Mouse (Mus musculus): ENCODE results near the gene Pak4. TPM values are rescaled to one million over a fixed set of nuclear protein-coding genes. Genes with fewer than 3 reads are reported as not detected.
"Not testable (repeated sequence)": the region's sequence is repeated elsewhere in the genome, so short reads cannot be mapped to it uniquely, and the experiment has no call there.

Gene Pak4
- polyA plus RNA-seq, 1 experiment from 2014 or later = 39.3 TPM

DNA sequence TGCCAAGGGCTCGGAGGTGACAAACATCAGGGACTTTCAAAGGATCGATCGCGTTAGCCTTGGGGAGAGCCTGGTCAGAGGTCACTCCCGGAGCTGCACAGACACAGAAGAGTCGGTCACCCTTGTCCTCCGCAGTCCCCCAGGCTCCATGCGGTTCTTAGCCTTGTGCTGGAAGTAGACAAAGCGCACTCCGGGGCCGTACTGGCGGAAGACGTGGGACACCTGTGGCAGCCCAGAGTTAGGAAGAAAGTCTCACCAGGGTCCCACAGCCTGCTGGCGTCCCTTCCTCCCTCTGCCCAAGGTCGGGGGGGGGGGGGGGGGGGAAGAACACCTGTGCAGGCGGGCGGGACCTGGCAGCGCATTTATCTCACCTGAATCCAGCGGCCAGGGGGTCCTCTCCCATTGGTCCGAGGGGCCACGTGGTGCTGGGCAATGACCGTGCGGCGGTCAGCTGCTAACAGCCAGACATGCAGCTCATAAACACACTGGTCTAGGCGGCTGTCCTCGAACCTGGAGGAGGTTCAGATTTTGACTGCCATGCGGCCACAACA, 53.9 kb downstream of the Pak4 start:
- WGBS = 7% methylated on average over 22 of the region's 27 CpGs
- no peaks in the 10 kb centered on the region for H3K36me3 ChIP-seq
- peaks cover 56% of the 10 kb centered on the region for H3K27me3 ChIP-seq
- no peak for ATAC-seq (ENCODE audit: insufficient number of reproducible peaks, low FRiP score, low TSS enrichment, low read depth)
- no peak overlapping the region for H3K27ac ChIP-seq (replicated peaks)
- no peak overlapping the region for H3K4me2 ChIP-seq (replicated peaks)
- no peak overlapping the region for H3K9ac ChIP-seq
- peaks cover 20% of the 10 kb centered on the region for H3K4me1 ChIP-seq
- no peak overlapping the region for H3K4me3 ChIP-seq (replicated peaks)
- no peaks in the 10 kb centered on the region for H3K9me3 ChIP-seq (replicated peaks)

- H3K4me2 ChIP-seq (replicated peaks) = no peak within 1 kb of the TSS
- no peak within 1 kb of the TSS for H3K27ac ChIP-seq (replicated peaks)
- 0 out of 2 replicates have a peak, but pooled peaks cover 2% of the 10 kb centered on the region for H3K4me1 ChIP-seq
- no peak for ATAC-seq (ENCODE audit: insufficient number of reproducible peaks, low FRiP score, low TSS enrichment, low read depth)
- no peaks in the 10 kb centered on the region for H3K9me3 ChIP-seq (replicated peaks)
- 83% methylated on average over 4 of the region's 4 CpGs for whole genome bisulfite sequencing
- H3K36me3 ChIP-seq = no peaks in the 10 kb centered on the region
- H3K4me3 ChIP-seq (replicated peaks) = no peak within 1 kb of the TSS
- H3K27me3 ChIP-seq = peaks cover 27% of the 10 kb centered on the region
- no peak within 1 kb of the TSS for H3K9ac ChIP-seq
Observed at GRCm38 (mm10) chr7:28540526-28540925, 57.5 kb downstream of the Pak4 start, which contains the start of gene Sycn. Gene Sycn, plus strand, starts transcription at chr7:28540885.

DNA sequence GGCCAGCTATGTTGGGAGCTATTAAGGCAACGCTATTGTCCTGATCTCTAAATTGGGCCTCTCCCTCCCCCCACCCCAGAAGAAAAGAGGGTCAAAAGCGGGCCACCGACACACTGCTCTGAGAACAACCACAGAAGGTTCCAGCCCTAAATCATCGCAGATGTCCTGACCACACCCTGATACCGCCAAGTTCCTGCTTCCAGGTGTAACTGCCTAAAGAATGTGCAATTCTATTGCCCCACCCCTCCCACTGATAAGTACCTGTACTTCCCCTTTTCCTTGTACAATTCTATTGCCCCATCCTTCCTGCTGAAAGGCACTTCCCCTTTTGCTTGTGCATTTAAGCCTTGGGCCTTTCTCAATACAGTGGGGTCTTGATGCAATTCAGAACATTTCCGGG, 59.1 kb downstream of the Pak4 start:
- H3K4me2 ChIP-seq (replicated peaks); ATAC-seq (ENCODE audit: insufficient number of reproducible peaks, low FRiP score, low TSS enrichment, low read depth); H3K4me3 ChIP-seq (replicated peaks); H3K36me3 ChIP-seq; H3K9ac ChIP-seq; H3K27ac ChIP-seq (replicated peaks); H3K4me1 ChIP-seq; H3K9me3 ChIP-seq (replicated peaks): not testable (repeated sequence)
- H3K27me3 ChIP-seq = peaks cover 11% of the 10 kb centered on the region
- WGBS = 85% methylated on average over 6 of the region's 6 CpGs

GRCm38 (mm10) chr7:28532005-28532404, 66.0 kb downstream of the Pak4 start:
- H3K4me3 ChIP-seq (replicated peaks) = no peak overlapping the region
- no peaks in the 10 kb centered on the region for H3K36me3 ChIP-seq
- no peak overlapping the region for H3K27ac ChIP-seq (replicated peaks)
- no peaks in the 10 kb centered on the region for H3K9me3 ChIP-seq (replicated peaks)
- ATAC-seq (ENCODE audit: insufficient number of reproducible peaks, low FRiP score, low TSS enrichment, low read depth) = no peak
- H3K9ac ChIP-seq = no peak overlapping the region
- H3K27me3 ChIP-seq = no peaks in the 10 kb centered on the region
- H3K4me2 ChIP-seq (replicated peaks) = no peak overlapping the region
- no peaks in the 10 kb centered on the region for H3K4me1 ChIP-seq
- WGBS = 52% methylated on average over 8 of the region's 8 CpGs

DNA sequence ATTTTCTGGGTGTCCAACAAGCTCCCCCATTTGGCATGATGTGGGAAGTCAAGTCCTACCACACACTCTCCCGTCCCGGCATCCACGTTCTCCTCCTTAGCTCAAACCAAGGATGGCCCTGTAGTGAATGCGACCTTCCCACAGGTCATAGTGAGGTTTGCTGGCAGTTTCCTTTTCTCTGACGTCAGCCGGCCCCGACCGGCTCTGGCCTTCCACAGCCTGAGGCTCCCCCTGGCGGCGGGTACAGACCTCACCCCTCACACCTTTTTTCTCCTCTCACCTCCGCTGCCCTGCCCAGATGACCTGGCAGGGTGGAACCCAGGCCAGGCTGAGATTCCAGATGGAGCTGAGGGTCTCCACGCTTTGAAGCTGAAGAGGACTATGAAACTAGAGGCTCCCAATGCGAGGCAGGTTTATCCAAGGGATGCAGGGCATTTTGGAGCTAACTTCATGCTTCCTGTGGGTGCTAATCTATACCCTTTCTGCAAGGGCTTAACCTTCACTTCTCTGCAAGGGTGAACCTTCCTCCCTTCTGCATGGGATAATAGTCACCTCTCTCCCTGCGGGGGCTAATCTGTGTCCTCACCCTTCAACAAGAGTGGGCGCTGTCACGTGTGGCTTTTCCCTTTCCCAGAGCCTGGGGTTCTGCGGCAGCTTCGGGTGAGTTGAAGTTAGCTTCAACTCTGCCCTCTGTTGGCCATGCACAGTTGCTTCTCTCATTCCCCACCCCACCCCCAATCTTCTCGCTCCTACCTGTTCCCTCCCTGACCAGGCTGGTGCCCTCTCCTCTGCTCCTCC, 69.9 kb downstream of the Pak4 start:
- Histone ChIP-seq H3K27me3 (no peaks in the 10 kb centered on the region), H3K9me3 (replicated peaks) (no peaks in the 10 kb centered on the region), H3K9ac (no peak overlapping the region), H3K4me2 (replicated peaks) (no peak overlapping the region), H3K36me3 (no peaks in the 10 kb centered on the region), H3K4me3 (replicated peaks) (no peak overlapping the region), H3K27ac (replicated peaks) (no peak overlapping the region), H3K4me1 (no peaks in the 10 kb centered on the region)
- ATAC-seq (ENCODE audit: insufficient number of reproducible peaks, low FRiP score, low TSS enrichment, low read depth) = no peak
- 4% methylated on average over 19 of the region's 19 CpGs for WGBS

DNA sequence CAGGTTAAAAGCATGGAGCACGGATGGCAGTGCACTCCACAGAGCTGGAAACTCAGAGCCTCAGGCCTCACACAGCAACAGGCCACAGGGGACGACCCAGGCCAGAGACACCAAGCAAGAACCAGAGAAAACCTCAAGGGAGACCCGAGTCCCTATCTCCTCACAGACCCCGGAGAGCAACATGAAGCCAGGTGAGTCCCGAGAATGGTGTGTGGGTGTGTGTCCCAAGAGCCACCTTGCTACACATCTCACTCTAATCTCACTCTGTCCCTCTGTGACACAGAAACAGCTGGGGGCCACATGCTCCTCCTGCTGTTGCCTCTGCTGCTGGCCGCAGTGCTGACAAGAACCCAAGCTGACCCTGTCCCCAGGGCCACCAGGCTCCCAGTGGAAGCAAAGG, 75.4 kb downstream of the Pak4 start, which contains the start of gene Ifnl3:
Ifnl3 (plus strand) TSS at position 301 of the 400 bp plus-strand sequence.
- not testable (repeated sequence) for H3K27ac ChIP-seq (replicated peaks); H3K36me3 ChIP-seq; H3K4me1 ChIP-seq; H3K4me3 ChIP-seq (replicated peaks); ATAC-seq (ENCODE audit: insufficient number of reproducible peaks, low FRiP score, low TSS enrichment, low read depth); H3K9ac ChIP-seq; H3K27me3 ChIP-seq; H3K4me2 ChIP-seq (replicated peaks); H3K9me3 ChIP-seq (replicated peaks)
- WGBS = 61% methylated on average over 5 of the region's 6 CpGs

DNA sequence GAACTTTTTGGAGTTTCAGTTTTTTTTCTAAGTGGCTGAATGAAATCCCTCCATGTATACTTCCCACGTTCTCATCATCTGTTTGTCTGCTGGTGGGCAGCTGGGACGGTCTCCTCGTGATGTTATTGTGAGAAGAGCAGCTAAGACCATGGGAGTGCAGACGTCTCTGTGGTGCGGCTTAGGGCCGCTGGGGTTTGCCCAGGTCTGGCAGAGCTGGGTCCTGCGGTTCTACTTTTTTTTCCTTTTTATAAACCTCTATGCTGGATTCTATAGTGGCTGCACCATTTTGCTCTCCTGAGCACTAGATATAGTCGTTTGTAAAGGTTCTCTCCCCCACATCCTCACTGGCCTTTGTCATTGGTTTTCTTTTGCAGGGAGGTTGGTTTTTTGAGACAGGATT, 86.5 kb downstream of the Pak4 start:
- H3K27me3 ChIP-seq = no peaks in the 10 kb centered on the region
- no peaks in the 10 kb centered on the region for H3K36me3 ChIP-seq
- no peak for ATAC-seq (ENCODE audit: insufficient number of reproducible peaks, low FRiP score, low TSS enrichment, low read depth)
- no peaks in the 10 kb centered on the region for H3K9me3 ChIP-seq (replicated peaks)
- no peaks in the 10 kb centered on the region for H3K4me1 ChIP-seq
- no peak overlapping the region for H3K27ac ChIP-seq (replicated peaks)
- 67% methylated on average over 8 of the region's 8 CpGs for WGBS
- H3K4me2 ChIP-seq (replicated peaks) = no peak overlapping the region
- H3K9ac ChIP-seq = no peak overlapping the region
- no peak overlapping the region for H3K4me3 ChIP-seq (replicated peaks)

DNA sequence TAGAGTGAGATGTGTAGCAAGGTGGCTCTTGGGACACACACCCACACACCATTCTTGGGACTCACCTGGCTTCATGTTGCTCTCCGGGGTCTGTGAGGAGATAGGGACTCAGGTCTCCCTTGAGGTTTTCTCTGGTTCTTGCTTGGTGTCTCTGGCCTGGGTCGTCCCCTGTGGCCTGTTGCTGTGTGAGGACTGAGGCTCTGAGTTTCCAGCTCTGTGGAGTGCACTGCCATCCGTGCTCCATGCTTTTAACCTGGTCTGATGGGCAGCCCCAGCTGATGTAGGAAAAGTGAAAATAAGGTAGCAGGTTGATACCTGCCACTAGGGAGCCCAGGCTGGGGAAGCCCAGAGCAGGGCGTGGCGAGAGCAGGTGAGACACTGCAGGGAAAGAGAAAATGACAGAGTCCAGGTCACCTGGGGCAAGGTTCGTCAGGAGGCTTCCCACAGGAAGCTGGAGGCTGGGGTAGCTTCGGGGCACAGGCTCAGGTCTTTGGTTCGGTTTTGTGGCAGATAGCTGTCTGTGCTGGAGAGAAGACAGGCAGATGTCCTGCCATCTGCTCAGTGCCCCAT, 87.5 kb downstream of the Pak4 start, which contains the start of gene Ifnl2:
Ifnl2 (minus strand) TSS at position 51 of the 570 bp plus-strand sequence.
- not testable (repeated sequence) for H3K27ac ChIP-seq (replicated peaks); H3K36me3 ChIP-seq; ATAC-seq (ENCODE audit: insufficient number of reproducible peaks, low FRiP score, low TSS enrichment, low read depth); H3K4me2 ChIP-seq (replicated peaks); H3K9me3 ChIP-seq (replicated peaks); H3K27me3 ChIP-seq; H3K9ac ChIP-seq; H3K4me1 ChIP-seq; H3K4me3 ChIP-seq (replicated peaks)
- WGBS = 44% methylated on average over 8 of the region's 8 CpGs

- not testable (repeated sequence) for H3K4me2 ChIP-seq (replicated peaks); H3K27ac ChIP-seq (replicated peaks); H3K4me1 ChIP-seq; ATAC-seq (ENCODE audit: insufficient number of reproducible peaks, low FRiP score, low TSS enrichment, low read depth); H3K9ac ChIP-seq; H3K36me3 ChIP-seq; H3K9me3 ChIP-seq (replicated peaks); H3K27me3 ChIP-seq; H3K4me3 ChIP-seq (replicated peaks)
- WGBS = 68% methylated on average over 2 of the region's 2 CpGs
Observed at GRCm38 (mm10) chr7:28509121-28509520, 88.9 kb downstream of the Pak4 start.
